Mouse (Mus musculus) layer of hippocampus, adult 2 months (tissue): ENCODE results near the gene Wdr18. TPM values are rescaled to one million over a fixed set of nuclear protein-coding genes. Genes with fewer than 3 reads are reported as not detected.

Experiments used
- DNase-seq, 2 experiments: peaks; one replicate each; pipeline ENCODE4 v3.0.0; 2022; ENCODE audit warnings: low spot score in 2 of 2
- H3K27ac ChIP-seq: fragments of 200-600 bp; 2 replicates; pipeline ENCODE4 v1.8.1; 2022
- H3K4me3 ChIP-seq: fragments of 200-600 bp; 2 replicates; pipeline ENCODE4 v1.8.1; 2022; ENCODE audit warnings: mild to moderate bottlenecking
- CTCF ChIP-seq: fragments of 200-600 bp; conservative IDR thresholded peaks from 2 replicates; pipeline ENCODE4 v1.8.1; 2022; ENCODE audit warnings: antibody characterized with exemption, mild to moderate bottlenecking, moderate library complexity
- total RNA-seq, 2 experiments: library from RNA; stranded (reverse); gene quantifications; 2 replicates each; pipeline ENCODE4 v1.2.3; 2021

Wdr18 gene
- total RNA-seq, 2 experiments from 2014 or later, result 44.8 to 47.0 TPM

GRCm38 (mm10) chr10:79929967-79930825 lies 29.8 kb upstream of the Wdr18 start:
- no peak for TF ChIP-seq CTCF
- Histone ChIP-seq H3K27ac (no peak overlapping the region), H3K4me3 (no peak overlapping the region)
- DNase-seq, result no peak

- no peak for TF ChIP-seq CTCF
- Histone ChIP-seq H3K27ac (no peak overlapping the region), H3K4me3 (no peak overlapping the region)
- DNase-seq, result no peak
Observed at GRCm38 (mm10) chr10:79930826-79931186, 29.1 kb upstream of the Wdr18 start.

GRCm38 (mm10) chr10:79931797-79932196 lies 28.2 kb upstream of the Wdr18 start:
- no peak overlapping the region for H3K27ac ChIP-seq
- TF ChIP-seq CTCF, result no peak
- no peak for DNase-seq

GRCm38 (mm10) chr10:79932736-79933135 lies 27.2 kb upstream of the Wdr18 start:
- peak; percentile 38 for TF ChIP-seq CTCF
- H3K4me3 ChIP-seq, result no peak overlapping the region
- H3K27ac ChIP-seq, result peak overlapping the region; percentile 72; the same call in 1 of the 2 replicates
- peak in 1 of 2 experiments; percentile 47 for DNase-seq

More at GRCm38 (mm10) chr10:79931797-79932196, 28.2 kb upstream of the Wdr18 start:
- H3K4me3 ChIP-seq, result no peak overlapping the region

GRCm38 (mm10) chr10:79933145-79933679 lies 26.7 kb upstream of the Wdr18 start:
- no peak overlapping the region for H3K4me3 ChIP-seq
- no peak for TF ChIP-seq CTCF
- H3K27ac ChIP-seq, result peak overlapping the region; percentile 72; the same call in 1 of the 2 replicates
- no peak for DNase-seq

- no peak for TF ChIP-seq CTCF
- peak overlapping the region; percentile 72; the same call in 1 of the 2 replicates for H3K27ac ChIP-seq
Observed at GRCm38 (mm10) chr10:79933861-79934260, 26.1 kb upstream of the Wdr18 start.

GRCm38 (mm10) chr10:79934272-79934721 lies 25.7 kb upstream of the Wdr18 start:
- H3K27ac ChIP-seq, result peak overlapping the region; percentile 72; the same call in 1 of the 2 replicates
- TF ChIP-seq CTCF, result no peak
- peak; percentile 64 to 67 for DNase-seq
- no peak overlapping the region for H3K4me3 ChIP-seq

More at GRCm38 (mm10) chr10:79933861-79934260, 26.1 kb upstream of the Wdr18 start:
- no peak overlapping the region for H3K4me3 ChIP-seq
- DNase-seq, result no peak

GRCm38 (mm10) chr10:79934794-79935569 lies 25.0 kb upstream of the Wdr18 start:
- H3K27ac ChIP-seq, result no peak overlapping the region
- no peak for TF ChIP-seq CTCF
- no peak for DNase-seq
- no peak overlapping the region for H3K4me3 ChIP-seq

- H3K4me3 ChIP-seq, result no peak overlapping the region
- H3K27ac ChIP-seq, result no peak overlapping the region
- DNase-seq, result no peak
- no peak for TF ChIP-seq CTCF
Observed at GRCm38 (mm10) chr10:79936284-79936910, 23.6 kb upstream of the Wdr18 start.

- Histone ChIP-seq H3K27ac (no peak overlapping the region), H3K4me3 (peak overlapping the region; percentile 24; the same call in 1 of the 2 replicates)
- TF ChIP-seq CTCF, result no peak
- no peak for DNase-seq
Observed at GRCm38 (mm10) chr10:79936911-79937441, 23.0 kb upstream of the Wdr18 start.

GRCm38 (mm10) chr10:79937775-79938526 lies 22.0 kb upstream of the Wdr18 start:
- no peak for DNase-seq
- no peak for TF ChIP-seq CTCF
- no peak overlapping the region for H3K27ac ChIP-seq
- no peak overlapping the region for H3K4me3 ChIP-seq
